Mouse (Mus musculus): ENCODE measurements around the gene Klhl2.

GRCm38 (mm10) chr8:64820940-64821339 is 28.9 kb downstream of the Klhl2 start:
- TF ChIP-seq CTCF (IDR thresholded peaks at IDR 0.05; ENCODE audit: low read depth, low read length): no peak
- TF ChIP-seq POLR2A (IDR thresholded peaks at IDR 0.05; ENCODE audit: extremely low read depth, insufficient read depth, low read length): no peak
